8 mouse cellular contexts compared by ENCODE assay signal in the genomic region with DNA sequence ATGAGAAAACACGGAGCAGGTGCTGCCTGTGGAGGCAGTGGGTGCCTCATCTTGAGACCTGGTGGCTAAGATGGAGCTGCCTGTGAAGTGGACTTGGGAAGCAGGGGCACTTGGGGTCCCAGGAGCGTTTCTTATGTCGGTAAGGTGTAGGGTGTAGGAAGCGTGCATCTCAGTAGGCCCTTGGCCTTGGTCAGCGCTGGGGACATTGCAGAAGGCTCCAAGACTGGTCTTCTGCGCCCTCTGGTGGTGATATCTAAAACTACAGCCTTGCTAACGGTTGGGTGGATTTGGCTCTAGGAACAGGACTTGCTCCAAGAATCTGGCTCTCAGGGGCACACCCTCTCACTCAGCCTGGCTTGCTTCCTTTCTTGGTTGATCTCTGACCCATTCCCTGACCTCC. TPM values are rescaled to one million over a fixed set of nuclear protein-coding genes. Genes with fewer than 3 reads are reported as not detected.
A peak's percentile ranks its signal among the peaks of the same experiment; 100 is the strongest.
DNase-seq lines count a peak whose midpoint lies in the region; ATAC-seq and TF ChIP-seq lines count a peak whose summit lies in the region.

No protein-coding gene starts in this region.

- no peak for TF ChIP-seq EP300 in CH12.LX (IDR thresholded peaks at IDR 0.05; ENCODE audit: low read length)
- TF ChIP-seq EP300 in liver, postnatal 0 days (IDR thresholded peaks at IDR 0.05; ENCODE audit: low read depth): no peak

- in situ Hi-C loops in CH12.LX (cut with MboI; ENCODE audit: low pct_ligation_motif_present, low pct_unique_long_range_greater_than_20kb, low sequenced_read_pairs): no loop called here

- H3K9me3 ChIP-seq in CH12.LX (replicated peaks; ENCODE audit: low read length): no peaks in the 10 kb centered on the region
- no peaks in the 10 kb centered on the region for H3K9me3 ChIP-seq in forebrain, embryonic 12.5 days
- H3K9me3 ChIP-seq in liver, postnatal 0 days (ENCODE audit: low read length): no peaks in the 10 kb centered on the region
- no peaks in the 10 kb centered on the region for H3K9me3 ChIP-seq in neural tube, embryonic 13.5 days

- no peaks in the 10 kb centered on the region for H3K79me2 ChIP-seq in CH12.LX (replicated peaks; ENCODE audit: control insufficient read depth, extremely low read depth, insufficient read depth, poor library complexity, severe bottlenecking)

- peaks cover 22 to 51% of the 10 kb centered on the region in 2 experiments for H3K36me3 ChIP-seq in CH12.LX (replicated peaks in 1 of 2; ENCODE audit: control insufficient read depth in 1 of 2, insufficient read depth in 1 of 2, low read length in 1 of 2)
- peaks cover 34% of the 10 kb centered on the region for H3K36me3 ChIP-seq in forebrain, embryonic 12.5 days (replicated peaks)
- peaks cover 20% of the 10 kb centered on the region for H3K36me3 ChIP-seq in liver, postnatal 0 days (replicated peaks; ENCODE audit: insufficient read depth, low read length)
- H3K36me3 ChIP-seq in neural tube, embryonic 13.5 days: peaks cover 44% of the 10 kb centered on the region

- H3K27ac ChIP-seq in CH12.LX (ENCODE audit: insufficient read depth, low read depth): no peak overlapping the region
- no peak overlapping the region for H3K27ac ChIP-seq in forebrain, embryonic 12.5 days
- H3K27ac ChIP-seq in liver, postnatal 0 days (ENCODE audit: low read depth): peak overlapping the region; percentile 37; the same call in 1 of the 2 replicates
- H3K27ac ChIP-seq in neural tube, embryonic 13.5 days (replicated peaks): no peak overlapping the region

- ATAC-seq in forebrain, embryonic 12.5 days (ENCODE audit: low FRiP score): peak; percentile 81
- ATAC-seq in liver, postnatal 0 days: peak; percentile 74
- ATAC-seq in neural tube, embryonic 13.5 days (ENCODE audit: low read depth): peak; percentile 80

- dilution Hi-C loops in CH12.LX (cut with MboI; ENCODE audit: extremely low pct_ligation_motif_present, extremely low pct_unique_long_range_greater_than_20kb, low sequenced_read_pairs): no loop called here

- peak; percentile 92 to 95 for TF ChIP-seq CTCF in CH12.LX (conservative IDR thresholded peaks at IDR 0.05 in 1 of 2, IDR thresholded peaks at IDR 0.05 in 1 of 2; ENCODE audit: low read depth in 2 of 2, low read length in 2 of 2)
- TF ChIP-seq CTCF in liver, postnatal 0 days (IDR thresholded peaks at IDR 0.05; ENCODE audit: low read depth): peak; percentile 98

- intact Hi-C loops in heart, postnatal 10 days (cut with DNase I): loop anchor here (1.0 to 10.0 kb wide), 3 partner anchors 91 to 535 kb away; a partner anchor contains a TSS

- peaks cover 3 to 4% of the 10 kb centered on the region in 2 experiments; a peak in 1 of 4 replicates for H3K4me1 ChIP-seq in CH12.LX (ENCODE audit: control insufficient read depth in 1 of 2, insufficient read depth in 2 of 2)
- H3K4me1 ChIP-seq in forebrain, embryonic 12.5 days: peaks cover 8% of the 10 kb centered on the region
- peaks cover 6% of the 10 kb centered on the region for H3K4me1 ChIP-seq in liver, postnatal 0 days (ENCODE audit: insufficient read depth)
- H3K4me1 ChIP-seq in neural tube, embryonic 13.5 days (replicated peaks): peaks cover 9% of the 10 kb centered on the region

- no peak overlapping the region for H3K4me3 ChIP-seq in CH12.LX (replicated peaks in 1 of 3; ENCODE audit: low read depth in 2 of 3, low read length in 2 of 3, poor library complexity in 1 of 3)
- no peak overlapping the region for H3K4me3 ChIP-seq in forebrain, embryonic 12.5 days (replicated peaks)
- H3K4me3 ChIP-seq in liver, postnatal 0 days (ENCODE audit: low read depth, low read length): 0 out of 2 replicates have a peak overlapping the region, but pooled peaks have one; percentile 24
- H3K4me3 ChIP-seq in neural tube, embryonic 13.5 days: no peak overlapping the region

- no peak overlapping the region for H3K4me2 ChIP-seq in CH12.LX (ENCODE audit: insufficient read depth, low read depth, poor library complexity, severe bottlenecking)
- peak overlapping the region; percentile 43 for H3K4me2 ChIP-seq in forebrain, embryonic 12.5 days
- H3K4me2 ChIP-seq in liver, postnatal 0 days (ENCODE audit: low read depth, low read length): peak overlapping the region; percentile 58
- peak overlapping the region; percentile 44 for H3K4me2 ChIP-seq in neural tube, embryonic 13.5 days

- peak; percentile 93 for TF ChIP-seq RAD21 in CH12.LX (IDR thresholded peaks at IDR 0.05; ENCODE audit: low read depth, low read length)

- 2% methylated on average over 7 of the region's 7 CpGs for WGBS in forebrain, embryonic 12.5 days
- WGBS in liver, postnatal 0 days (ENCODE audit: insufficient replicate concordance): 4% methylated on average over 7 of the region's 7 CpGs
- WGBS in neural tube, embryonic 13.5 days: 3% methylated on average over 7 of the region's 7 CpGs

- no peak overlapping the region for H3K9ac ChIP-seq in CH12.LX (ENCODE audit: insufficient read depth, low read depth)
- H3K9ac ChIP-seq in forebrain, embryonic 12.5 days: no peak overlapping the region
- H3K9ac ChIP-seq in liver, postnatal 0 days (replicated peaks): peak overlapping the region; percentile 26
- H3K9ac ChIP-seq in neural tube, embryonic 13.5 days: peak overlapping the region; percentile 49; the same call in 1 of the 2 replicates

- no peak for TF ChIP-seq POLR2A in CH12.LX (IDR thresholded peaks at IDR 0.05; ENCODE audit: low read depth, low read length)

- no peaks in the 10 kb centered on the region for H3K27me3 ChIP-seq in CH12.LX (replicated peaks)
- no peaks in the 10 kb centered on the region for H3K27me3 ChIP-seq in forebrain, embryonic 12.5 days
- no peaks in the 10 kb centered on the region for H3K27me3 ChIP-seq in liver, postnatal 0 days (ENCODE audit: insufficient read depth, low read length)
- no peaks in the 10 kb centered on the region for H3K27me3 ChIP-seq in neural tube, embryonic 13.5 days

- peak; percentile 69 for DNase-seq in CH12.LX (ENCODE audit: extremely low read depth)
- peak; percentile 68 for DNase-seq in c-Kit-positive CD71-positive TER-119-positive erythroid progenitor cells, embryonic 14.5 days (ENCODE audit: low spot score)
- peak; percentile 91 to 94 for DNase-seq in heart, postnatal 10 days
- peak; percentile 88 to 90 for DNase-seq in kidney, postnatal 4 days
- peak; percentile 85 for DNase-seq in liver, postnatal 0 days
- DNase-seq in telencephalon, adult 2 months (ENCODE audit: low read depth, low spot score): peak; percentile 71

TF ChIP-seq in CH12.LX, 34 proteins besides CTCF, POLR2A, EP300 and RAD21:
- TF ChIP-seq ZC3H11A (IDR thresholded peaks at IDR 0.05; ENCODE audit: low read depth, low read length): peak; percentile 97
- peak; percentile 99 for TF ChIP-seq SMC3 (IDR thresholded peaks at IDR 0.05; ENCODE audit: low read depth, low read length)
- no peak for TF ChIP-seq UBTF (IDR thresholded peaks at IDR 0.05; ENCODE audit: low read depth, low read length)
TF ChIP-seq in CH12.LX: peak in this region for 2.

RNA-seq across cellular contexts. Expression of a gene that starts 9.7 kb away (rescaled TPM):
- total RNA-seq in CH12.LX (2012; rRNA removed): 43.9 and 45.7 TPM in 2 replicates
- 34.3 and 51.0 TPM in 2 replicates for total RNA-seq in CH12.LX (2014; rRNA removed)
- polyA plus RNA-seq in CH12.LX (2012; ENCODE audit: insufficient read length, low read depth): 29.9 and 34.3 TPM in 2 replicates
- polyA plus RNA-seq in forebrain, embryonic 12.5 days (2016; fragmentation: Nextera tagmentation; extraction: Ambion mirVana): 17.4 and 23.9 TPM in 2 replicates
- total RNA-seq in heart, postnatal 10 days (2021): 100 to 1,000 TPM; 279 to 284 TPM
- 20.8 and 23.9 TPM in 2 replicates for polyA plus RNA-seq in liver, postnatal 0 days (2015; fragmentation: Nextera tagmentation; extraction: Ambion mirVana)
- polyA plus RNA-seq in neural tube, embryonic 13.5 days (2015; fragmentation: Nextera tagmentation; extraction: Ambion mirVana): 20.8 and 22.5 TPM in 2 replicates

RNA-seq across cellular contexts. Expression of a gene that starts 25.0 kb away (rescaled TPM):
- total RNA-seq in CH12.LX (2012; rRNA removed): 43.0 and 55.5 TPM in 2 replicates
- 48.6 and 49.9 TPM in 2 replicates for total RNA-seq in CH12.LX (2014; rRNA removed)
- 41.2 and 42.9 TPM in 2 replicates for polyA plus RNA-seq in CH12.LX (2012; ENCODE audit: insufficient read length, low read depth)
- polyA plus RNA-seq in forebrain, embryonic 12.5 days (2016; fragmentation: Nextera tagmentation; extraction: Ambion mirVana): 22.3 and 26.7 TPM in 2 replicates
- total RNA-seq in heart, postnatal 10 days (2021): 10 to 100 TPM in 1 of 2 experiments, 1 to 10 TPM in 1; 9.8 to 10.8 TPM
- 5.3 and 6.1 TPM in 2 replicates for polyA plus RNA-seq in liver, postnatal 0 days (2015; fragmentation: Nextera tagmentation; extraction: Ambion mirVana)
- polyA plus RNA-seq in neural tube, embryonic 13.5 days (2015; fragmentation: Nextera tagmentation; extraction: Ambion mirVana): 15.2 and 15.8 TPM in 2 replicates

Comparison
In these comparisons a context has a peak if more than half of its experiments do, and no peak if none do; other contexts are left out.
1. H3K9ac ChIP-seq: peak in liver, postnatal 0 days (single experiment) and neural tube, embryonic 13.5 days (single experiment); none in CH12.LX (single experiment) and forebrain, embryonic 12.5 days (single experiment).
2. Peak in every context shown above with its lines, with median percentiles within 50 percentile points of each other: DNase-seq and ATAC-seq.